Comparison of ENCODE assay signal across 9 mouse cellular contexts in the genomic region with DNA sequence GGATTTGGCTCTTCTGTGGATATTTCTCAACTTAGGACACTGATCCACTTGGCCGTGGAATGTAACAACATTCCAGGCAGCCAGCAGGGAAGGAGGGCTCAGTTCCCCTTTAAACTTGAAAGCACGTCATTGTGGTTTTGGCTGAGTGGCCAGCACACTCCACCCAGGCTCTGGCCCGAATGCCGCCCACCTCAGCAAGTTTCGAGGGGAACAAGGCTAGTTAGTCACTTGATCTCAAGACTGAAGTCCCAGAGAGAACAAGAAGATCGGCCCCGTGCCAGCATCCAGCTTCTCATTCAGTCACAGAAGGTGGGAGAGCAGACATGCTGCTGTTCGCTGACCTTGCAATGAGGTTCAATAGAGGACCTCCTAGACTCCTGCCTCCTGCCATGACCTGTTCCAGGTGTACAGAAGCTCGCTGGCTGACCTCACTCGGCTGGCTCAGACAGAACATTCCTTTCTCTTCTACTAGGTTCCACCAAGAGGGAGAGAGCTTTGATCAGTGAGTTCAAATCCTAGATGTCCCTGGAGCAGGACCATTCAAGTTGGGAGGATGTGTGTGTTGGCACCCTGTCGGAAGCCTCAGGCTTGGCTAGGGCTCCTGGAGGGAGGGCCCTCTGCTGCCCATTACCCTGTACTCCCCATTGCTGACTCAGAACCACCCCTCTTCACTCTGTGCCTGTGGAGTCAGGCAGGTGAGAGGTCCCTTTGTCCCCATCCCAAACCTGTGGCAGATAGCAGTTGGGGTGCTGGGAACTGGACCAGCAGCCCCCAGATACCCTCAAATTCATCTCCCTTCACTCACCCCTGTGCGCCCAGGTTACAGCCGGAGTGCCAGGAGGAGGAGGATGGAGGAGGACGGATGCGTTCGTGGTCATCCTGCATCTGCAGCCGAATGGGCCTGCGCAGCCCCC. TPM values are rescaled to one million over a fixed set of nuclear protein-coding genes. Genes with fewer than 3 reads are reported as not detected.
DNase-seq lines count a peak whose midpoint lies in the region; ATAC-seq and TF ChIP-seq lines count a peak whose summit lies in the region.
"Had no signal": no experiment of that assay in that cellular context is flagged by ENCODE, and none has a peak within 500 bp of the region (broad histone marks: within the 10 kb centered on the region; RNA-seq: fewer than 3 reads in every experiment).

No protein-coding gene starts in this region.

- peak; percentile 31 for DNase-seq in liver
- DNase-seq in liver, embryonic 11.5 days (ENCODE audit: low spot score): no peak
- peak; percentile 71 for DNase-seq in brain, adult 2 months (ENCODE audit: low read depth, low spot score)
- no peak for DNase-seq in embryo, embryonic 9.5 days (ENCODE audit: extremely low spot score)

- no peak for ATAC-seq in liver, embryonic 11.5 days (replicated peaks; ENCODE audit: low FRiP score)
- ATAC-seq in heart, embryonic 15.5 days (replicated peaks; ENCODE audit: insufficient number of reproducible peaks, insufficient read depth, low FRiP score, low read depth): peak; percentile 42; the same call in 1 of the 2 replicates
- ATAC-seq in liver, embryonic 15.5 days (ENCODE audit: insufficient read depth): peak; percentile 25; the same call in 1 of the 2 replicates
- ATAC-seq in erythroblast, adult 5-6 weeks (replicated peaks; ENCODE audit: low FRiP score, poor library complexity, severe bottlenecking): no peak

- 72% methylated on average over 18 of the region's 18 CpGs for whole genome bisulfite sequencing in liver, embryonic 11.5 days
- 62% methylated on average over 18 of the region's 18 CpGs for WGBS in heart, embryonic 15.5 days
- 61% methylated on average over 18 of the region's 18 CpGs for WGBS in liver, embryonic 15.5 days (ENCODE audit: insufficient replicate concordance)
- WGBS in small intestine, adult 2 months: 77% methylated on average over 18 of the region's 18 CpGs

- no peak for TF ChIP-seq CTCF in small intestine, adult 2 months (IDR thresholded peaks at IDR 0.05; ENCODE audit: extremely low read depth, insufficient read length, insufficient replicate concordance, low read depth, low read length)

- no peak overlapping the region for H3K4me3 ChIP-seq in liver, embryonic 11.5 days (ENCODE audit: low read depth, low read length)
- H3K4me3 ChIP-seq in heart, embryonic 15.5 days: no peak overlapping the region
- H3K4me3 ChIP-seq in liver, embryonic 15.5 days (replicated peaks): no peak overlapping the region
- no peak overlapping the region for H3K4me3 ChIP-seq in small intestine, adult 2 months (ENCODE audit: low read depth, low read length)
- H3K4me3 ChIP-seq: megakaryocyte, embryonic 14.5 days had no signal

- no peaks in the 10 kb centered on the region for H3K27me3 ChIP-seq in liver, embryonic 11.5 days (replicated peaks; ENCODE audit: control insufficient read depth, insufficient read depth, low read length)
- H3K27me3 ChIP-seq in heart, embryonic 15.5 days: no peaks in the 10 kb centered on the region
- H3K27me3 ChIP-seq in liver, embryonic 15.5 days: no peaks in the 10 kb centered on the region
- no peaks in the 10 kb centered on the region for H3K27me3 ChIP-seq in small intestine, adult 2 months (ENCODE audit: control insufficient read depth, insufficient read depth, low read length)

- H3K27ac ChIP-seq in liver, embryonic 11.5 days (ENCODE audit: low read depth, low read length): no peak overlapping the region
- H3K27ac ChIP-seq in heart, embryonic 15.5 days: peak overlapping the region; percentile 59
- H3K27ac ChIP-seq in liver, embryonic 15.5 days (replicated peaks): no peak overlapping the region
- peak overlapping the region; percentile 51 for H3K27ac ChIP-seq in small intestine, adult 2 months (ENCODE audit: insufficient read depth, low read depth, low read length)

- TF ChIP-seq POLR2A in small intestine, adult 2 months (IDR thresholded peaks at IDR 0.05; ENCODE audit: low read depth, low read length): no peak

- no peak overlapping the region for H3K4me2 ChIP-seq in liver, embryonic 11.5 days
- peak overlapping the region; percentile 25 for H3K4me2 ChIP-seq in heart, embryonic 15.5 days
- no peak overlapping the region for H3K4me2 ChIP-seq in liver, embryonic 15.5 days

- H3K4me1 ChIP-seq in liver, embryonic 11.5 days (replicated peaks; ENCODE audit: control insufficient read depth, insufficient read depth, low read length): no peaks in the 10 kb centered on the region
- peaks cover 22% of the 10 kb centered on the region for H3K4me1 ChIP-seq in heart, embryonic 15.5 days (replicated peaks)
- no peaks in the 10 kb centered on the region for H3K4me1 ChIP-seq in liver, embryonic 15.5 days (replicated peaks)
- H3K4me1 ChIP-seq in small intestine, adult 2 months (ENCODE audit: control insufficient read depth, insufficient read depth, insufficient read length, low read length): peaks cover 5% of the 10 kb centered on the region

- H3K9ac ChIP-seq in liver, embryonic 11.5 days (ENCODE audit: low read depth, low read length): no peak overlapping the region
- H3K9ac ChIP-seq in heart, embryonic 15.5 days: no peak overlapping the region
- no peak overlapping the region for H3K9ac ChIP-seq in liver, embryonic 15.5 days

- no peaks in the 10 kb centered on the region for H3K9me3 ChIP-seq in liver, embryonic 11.5 days (ENCODE audit: control insufficient read depth, low read length)
- no peaks in the 10 kb centered on the region for H3K9me3 ChIP-seq in heart, embryonic 15.5 days (replicated peaks)
- H3K9me3 ChIP-seq in liver, embryonic 15.5 days (replicated peaks): no peaks in the 10 kb centered on the region
- H3K9me3 ChIP-seq: megakaryocyte, embryonic 14.5 days had no signal

- H3K36me3 ChIP-seq in liver, embryonic 11.5 days (ENCODE audit: control insufficient read depth, insufficient read depth, low read length): no peaks in the 10 kb centered on the region
- H3K36me3 ChIP-seq in heart, embryonic 15.5 days: no peaks in the 10 kb centered on the region
- no peaks in the 10 kb centered on the region for H3K36me3 ChIP-seq in liver, embryonic 15.5 days (replicated peaks)
- no peaks in the 10 kb centered on the region; the same call in 1 of the 2 replicates for H3K36me3 ChIP-seq in small intestine, adult 2 months (ENCODE audit: control insufficient read depth, insufficient read depth, low read length)

RNA-seq across cellular contexts. Expression of gene Rassf2, which starts 23.2 kb away (rescaled TPM):
- polyA plus RNA-seq in liver, embryonic 11.5 days (2014; fragmentation: Nextera tagmentation; extraction: Ambion mirVana): 4.9 and 6.2 TPM in 2 replicates
- polyA plus RNA-seq in heart, embryonic 15.5 days (2015; fragmentation: Nextera tagmentation; extraction: Ambion mirVana): 9.2 and 13.9 TPM in 2 replicates
- 2.8 and 2.9 TPM in 2 replicates for polyA plus RNA-seq in liver, embryonic 15.5 days (2015; fragmentation: Nextera tagmentation; extraction: Ambion mirVana)
- polyA plus RNA-seq in small intestine, adult 2 months (2012; rRNA removed): 7.5 and 11.9 TPM in 2 replicates
- total RNA-seq in erythroblast, adult 5-6 weeks (2015; ENCODE audit: low replicate concordance): 12.3 and 12.5 TPM in 2 replicates
- 10.3 and 12.3 TPM in 2 replicates for total RNA-seq in erythroblast, adult 5-6 weeks (2017; ENCODE audit: low replicate concordance)

RNA-seq across cellular contexts. Expression of gene Prnd, which starts 56.2 kb away (rescaled TPM):
- 1.6 and 2.5 TPM in 2 replicates for polyA plus RNA-seq in liver, embryonic 11.5 days (2014; fragmentation: Nextera tagmentation; extraction: Ambion mirVana)
- 25.9 and 28.0 TPM in 2 replicates for polyA plus RNA-seq in heart, embryonic 15.5 days (2015; fragmentation: Nextera tagmentation; extraction: Ambion mirVana)
- 0.37 and 0.56 TPM in 2 replicates for polyA plus RNA-seq in liver, embryonic 15.5 days (2015; fragmentation: Nextera tagmentation; extraction: Ambion mirVana)
- 0.46 and 0.99 TPM in 2 replicates for polyA plus RNA-seq in small intestine, adult 2 months (2012; rRNA removed)
- not detected in 2 replicates for total RNA-seq in erythroblast, adult 5-6 weeks (2015; ENCODE audit: low replicate concordance)
- total RNA-seq in erythroblast, adult 5-6 weeks (2017; ENCODE audit: low replicate concordance): not detected in 2 replicates

Comparison
In these comparisons a context has a peak if more than half of its experiments do, and no peak if none do; other contexts are left out.
1. DNase-seq: peak in liver (single experiment) and brain, adult 2 months (single experiment); none in liver, embryonic 11.5 days (single experiment) and embryo, embryonic 9.5 days (single experiment).
2. ATAC-seq: peak in heart, embryonic 15.5 days (single experiment) and liver, embryonic 15.5 days (single experiment); none in liver, embryonic 11.5 days (single experiment) and erythroblast, adult 5-6 weeks (single experiment).
3. H3K27ac ChIP-seq: peak in heart, embryonic 15.5 days (single experiment) and small intestine, adult 2 months (single experiment); none in liver, embryonic 11.5 days (single experiment) and liver, embryonic 15.5 days (single experiment).